Mouse (Mus musculus): Measurements from ENCODE around the gene Grin2c. TPM values are rescaled to one million over a fixed set of nuclear protein-coding genes. Genes with fewer than 3 reads are reported as not detected.
A peak's percentile ranks its signal among the peaks of the same experiment; 100 is the strongest.

The Grin2c gene
- polyA plus RNA-seq, 1 experiment from 2014 or later, result not detected

- WGBS, result 80% methylated on average over 9 of the region's 9 CpGs
- no peaks in the 10 kb centered on the region for H3K9me3 ChIP-seq
- peaks cover 18% of the 10 kb centered on the region for H3K36me3 ChIP-seq (replicated peaks)
- no peak for ATAC-seq (ENCODE audit: low FRiP score)
- peaks cover 39% of the 10 kb centered on the region for H3K27me3 ChIP-seq
- H3K4me1 ChIP-seq, result peaks cover 26% of the 10 kb centered on the region
- no peak overlapping the region for H3K4me3 ChIP-seq (replicated peaks)
- no peak overlapping the region for H3K27ac ChIP-seq
- no peak overlapping the region for H3K4me2 ChIP-seq
- H3K9ac ChIP-seq, result no peak overlapping the region
Observed at GRCm38 (mm10) chr11:115271052-115271451, 4.0 kb upstream of the Grin2c start.

- WGBS, result 29% methylated on average over 17 of the region's 19 CpGs
Observed at GRCm38 (mm10) chr11:115270148-115270861, 3.3 kb upstream of the Grin2c start.

GRCm38 (mm10) chr11:115269330-115270066 is 2.5 kb upstream of the Grin2c start:
- Histone ChIP-seq H3K36me3 (replicated peaks) (peaks cover 18% of the 10 kb centered on the region), H3K4me2 (no peak overlapping the region), H3K4me3 (replicated peaks) (no peak overlapping the region), H3K27me3 (peaks cover 55% of the 10 kb centered on the region), H3K9me3 (no peaks in the 10 kb centered on the region), H3K27ac (no peak overlapping the region), H3K4me1 (peaks cover 28% of the 10 kb centered on the region), H3K9ac (no peak overlapping the region)
- ATAC-seq (ENCODE audit: low FRiP score), result no peak
- WGBS, result 92% methylated on average over 27 of the region's 27 CpGs

More at GRCm38 (mm10) chr11:115270148-115270861, 3.3 kb upstream of the Grin2c start:
- Histone ChIP-seq H3K9me3 (no peaks in the 10 kb centered on the region), H3K4me1 (peaks cover 25% of the 10 kb centered on the region), H3K36me3 (replicated peaks) (peaks cover 18% of the 10 kb centered on the region), H3K27me3 (peaks cover 47% of the 10 kb centered on the region), H3K9ac (no peak overlapping the region), H3K4me2 (no peak overlapping the region), H3K27ac (no peak overlapping the region), H3K4me3 (replicated peaks) (no peak overlapping the region)
- peak; percentile 34; the same call in 1 of the 2 replicates for ATAC-seq (ENCODE audit: low FRiP score)

- Histone ChIP-seq H3K27ac (no peak overlapping the region), H3K27me3 (peaks cover 70% of the 10 kb centered on the region), H3K9ac (no peak overlapping the region), H3K4me3 (replicated peaks) (no peak overlapping the region), H3K9me3 (no peaks in the 10 kb centered on the region), H3K4me1 (peaks cover 28% of the 10 kb centered on the region), H3K36me3 (replicated peaks) (peaks cover 18% of the 10 kb centered on the region), H3K4me2 (no peak overlapping the region)
- ATAC-seq (ENCODE audit: low FRiP score), result no peak
- 81% methylated on average over 11 of the region's 11 CpGs for WGBS
Observed at GRCm38 (mm10) chr11:115267958-115268357, 915 bp upstream of the Grin2c start.

- WGBS, result 1% methylated on average over 22 of the region's 22 CpGs
- H3K27ac ChIP-seq, result no peak overlapping the region
- peaks cover 18% of the 10 kb centered on the region for H3K36me3 ChIP-seq (replicated peaks)
- H3K9ac ChIP-seq, result peak overlapping the region; percentile 38; the same call in 1 of the 2 replicates
- H3K4me2 ChIP-seq, result peak overlapping the region; percentile 54
- H3K4me1 ChIP-seq, result peaks cover 28% of the 10 kb centered on the region
- peak overlapping the region; percentile 36 for H3K4me3 ChIP-seq (replicated peaks)
- H3K9me3 ChIP-seq, result no peaks in the 10 kb centered on the region
- peaks cover 85% of the 10 kb centered on the region for H3K27me3 ChIP-seq
- ATAC-seq (ENCODE audit: low FRiP score), result no peak
Observed at GRCm38 (mm10) chr11:115266400-115266778, 654 bp downstream of the Grin2c start.

GRCm38 (mm10) chr11:115265771-115266399 is 1.2 kb downstream of the Grin2c start:
- no peak overlapping the region for H3K9ac ChIP-seq
- H3K4me3 ChIP-seq (replicated peaks), result no peak overlapping the region; the same call in 1 of the 2 replicates
- 3% methylated on average over 20 of the region's 20 CpGs for WGBS
- H3K27me3 ChIP-seq, result peaks cover 90% of the 10 kb centered on the region
- peaks cover 28% of the 10 kb centered on the region for H3K4me1 ChIP-seq
- H3K27ac ChIP-seq, result no peak overlapping the region
- H3K9me3 ChIP-seq, result no peaks in the 10 kb centered on the region
- H3K4me2 ChIP-seq, result peak overlapping the region; percentile 59; the same call in 1 of the 2 replicates
- ATAC-seq (ENCODE audit: low FRiP score), result 0 out of 2 replicates have a peak, but pooled peaks have one; percentile 7
- H3K36me3 ChIP-seq (replicated peaks), result peaks cover 18% of the 10 kb centered on the region

- Histone ChIP-seq H3K4me2 (peak overlapping the region; percentile 59), H3K36me3 (replicated peaks) (peaks cover 18% of the 10 kb centered on the region), H3K27ac (no peak overlapping the region), H3K4me1 (peaks cover 25% of the 10 kb centered on the region), H3K9me3 (no peaks in the 10 kb centered on the region), H3K9ac (peak overlapping the region; percentile 36; the same call in 1 of the 2 replicates), H3K27me3 (peaks cover 98% of the 10 kb centered on the region), H3K4me3 (replicated peaks) (peak overlapping the region; percentile 29)
- 7% methylated on average over 36 of the region's 39 CpGs for WGBS
- ATAC-seq (ENCODE audit: low FRiP score), result peak; percentile 27; the same call in 1 of the 2 replicates
Observed at GRCm38 (mm10) chr11:115264862-115265668, 2.0 kb downstream of the Grin2c start.

- H3K36me3 ChIP-seq (replicated peaks), result peaks cover 14% of the 10 kb centered on the region
- H3K27me3 ChIP-seq, result peaks cover 99% of the 10 kb centered on the region
- H3K9ac ChIP-seq, result no peak overlapping the region
- H3K4me2 ChIP-seq, result no peak overlapping the region
- H3K27ac ChIP-seq, result no peak overlapping the region
- no peak for ATAC-seq (ENCODE audit: low FRiP score)
- no peaks in the 10 kb centered on the region for H3K9me3 ChIP-seq
- H3K4me3 ChIP-seq (replicated peaks), result no peak overlapping the region; the same call in 1 of the 2 replicates
- peaks cover 25% of the 10 kb centered on the region for H3K4me1 ChIP-seq
- WGBS, result 56% methylated on average over 7 of the region's 7 CpGs
Observed at GRCm38 (mm10) chr11:115264136-115264861, 2.7 kb downstream of the Grin2c start.

- Histone ChIP-seq H3K36me3 (replicated peaks) (peaks cover 1% of the 10 kb centered on the region; the same call in 1 of the 2 replicates), H3K4me2 (no peak overlapping the region), H3K9ac (no peak overlapping the region), H3K4me3 (replicated peaks) (no peak overlapping the region), H3K9me3 (0 out of 2 replicates have a peak, but pooled peaks cover 2% of the 10 kb centered on the region), H3K27me3 (peaks cover 99% of the 10 kb centered on the region), H3K4me1 (peaks cover 29% of the 10 kb centered on the region), H3K27ac (no peak overlapping the region)
- WGBS, result 85% methylated on average over 11 of the region's 11 CpGs
- ATAC-seq (ENCODE audit: low FRiP score), result no peak
Observed at GRCm38 (mm10) chr11:115262954-115263353, 4.1 kb downstream of the Grin2c start.

- peaks cover 7% of the 10 kb centered on the region for H3K4me1 ChIP-seq
- ATAC-seq (ENCODE audit: low FRiP score), result no peak
- H3K4me3 ChIP-seq (replicated peaks), result no peak overlapping the region
- no peak overlapping the region for H3K9ac ChIP-seq
- H3K27me3 ChIP-seq, result peaks cover 99% of the 10 kb centered on the region
- H3K4me2 ChIP-seq, result no peak overlapping the region
- H3K36me3 ChIP-seq (replicated peaks), result no peaks in the 10 kb centered on the region
- H3K9me3 ChIP-seq, result 0 out of 2 replicates have a peak, but pooled peaks cover 2% of the 10 kb centered on the region
- H3K27ac ChIP-seq, result no peak overlapping the region
- WGBS, result 85% methylated on average over 4 of the region's 4 CpGs
Observed at GRCm38 (mm10) chr11:115259134-115259533, 7.9 kb downstream of the Grin2c start.
